Mouse (Mus musculus): ENCODE data around the gene Pi4ka. TPM values are rescaled to one million over a fixed set of nuclear protein-coding genes. Genes with fewer than 3 reads are reported as not detected.
A peak's percentile ranks its signal among the peaks of the same experiment; 100 is the strongest.

Pi4ka gene
- total RNA-seq, 2 experiments from 2014 or later: 20.2 to 24.3 TPM

- H3K4me3 ChIP-seq: no peak overlapping the region
- intact Hi-C loops (cut with DNase I): loop anchor here (5.0 kb wide), 1 partner anchor 43 kb away; no protein-coding TSS in a partner anchor
- TF ChIP-seq CTCF (IDR thresholded peaks at IDR 0.05): no peak
- H3K27ac ChIP-seq: no peak overlapping the region
- DNase-seq: no peak
Observed at GRCm38 (mm10) chr16:17255270-17255669, 150.8 kb downstream of the Pi4ka start.

GRCm38 (mm10) chr16:17254005-17254597 is 152.0 kb downstream of the Pi4ka start:
- intact Hi-C loops (cut with DNase I): no loop called here
- no peak overlapping the region for H3K27ac ChIP-seq
- no peak for TF ChIP-seq CTCF (IDR thresholded peaks at IDR 0.05)
- H3K4me3 ChIP-seq: no peak overlapping the region
- no peak for DNase-seq

GRCm38 (mm10) chr16:17252841-17253240 is 153.3 kb downstream of the Pi4ka start:
- no peak for TF ChIP-seq CTCF (IDR thresholded peaks at IDR 0.05)
- H3K27ac ChIP-seq: no peak overlapping the region
- intact Hi-C loops (cut with DNase I): no loop called here
- no peak for DNase-seq
- H3K4me3 ChIP-seq: no peak overlapping the region

GRCm38 (mm10) chr16:17252086-17252726 is 153.9 kb downstream of the Pi4ka start:
- no peak overlapping the region for H3K27ac ChIP-seq
- TF ChIP-seq CTCF (IDR thresholded peaks at IDR 0.05): no peak

GRCm38 (mm10) chr16:17251539-17251938 is 154.6 kb downstream of the Pi4ka start:
- Histone ChIP-seq H3K27ac (no peak overlapping the region), H3K4me3 (no peak overlapping the region)
- intact Hi-C loops (cut with DNase I): no loop called here
- peak; percentile 56 for DNase-seq
- no peak for TF ChIP-seq CTCF (IDR thresholded peaks at IDR 0.05)

More at GRCm38 (mm10) chr16:17252086-17252726, 153.9 kb downstream of the Pi4ka start:
- H3K4me3 ChIP-seq: no peak overlapping the region
- intact Hi-C loops (cut with DNase I): no loop called here
- no peak for DNase-seq

GRCm38 (mm10) chr16:17249135-17249534 is 157.0 kb downstream of the Pi4ka start:
- no peak overlapping the region for H3K4me3 ChIP-seq
- intact Hi-C loops (cut with DNase I): no loop called here
- no peak for TF ChIP-seq CTCF (IDR thresholded peaks at IDR 0.05)
- DNase-seq: no peak
- H3K27ac ChIP-seq: no peak overlapping the region

GRCm38 (mm10) chr16:17247727-17248126 is 158.4 kb downstream of the Pi4ka start:
- Histone ChIP-seq H3K4me3 (no peak overlapping the region), H3K27ac (no peak overlapping the region)
- no peak for DNase-seq
- TF ChIP-seq CTCF (IDR thresholded peaks at IDR 0.05): no peak
- intact Hi-C loops (cut with DNase I): no loop called here

GRCm38 (mm10) chr16:17244996-17245395 is 161.1 kb downstream of the Pi4ka start:
- no peak for DNase-seq
- Histone ChIP-seq H3K27ac (no peak overlapping the region), H3K4me3 (no peak overlapping the region)
- TF ChIP-seq CTCF (IDR thresholded peaks at IDR 0.05): no peak
- intact Hi-C loops (cut with DNase I): no loop called here

- no peak for DNase-seq
- no peak for TF ChIP-seq CTCF (IDR thresholded peaks at IDR 0.05)
- intact Hi-C loops (cut with DNase I): no loop called here
- Histone ChIP-seq H3K4me3 (no peak overlapping the region), H3K27ac (no peak overlapping the region)
Observed at GRCm38 (mm10) chr16:17243731-17244130, 162.4 kb downstream of the Pi4ka start.

GRCm38 (mm10) chr16:17239409-17239808 is 166.7 kb downstream of the Pi4ka start:
- intact Hi-C loops (cut with DNase I): no loop called here
- H3K27ac ChIP-seq: no peak overlapping the region
- TF ChIP-seq CTCF (IDR thresholded peaks at IDR 0.05): no peak
- H3K4me3 ChIP-seq: no peak overlapping the region
- no peak for DNase-seq

- intact Hi-C loops (cut with DNase I): no loop called here
- H3K27ac ChIP-seq: no peak overlapping the region
- no peak for TF ChIP-seq CTCF (IDR thresholded peaks at IDR 0.05)
Observed at GRCm38 (mm10) chr16:17237634-17238033, 168.5 kb downstream of the Pi4ka start.

GRCm38 (mm10) chr16:17234916-17235665 is 171.0 kb downstream of the Pi4ka start:
- peak overlapping the region; percentile 85 for H3K4me3 ChIP-seq
- no peak for DNase-seq
- no peak for TF ChIP-seq CTCF (IDR thresholded peaks at IDR 0.05)
- intact Hi-C loops (cut with DNase I): loop anchor here (1.0 kb wide), 1 partner anchor 41 kb away; the partner anchor contains the start of gene Tmem191c
- no peak overlapping the region for H3K27ac ChIP-seq

More at GRCm38 (mm10) chr16:17237634-17238033, 168.5 kb downstream of the Pi4ka start:
- H3K4me3 ChIP-seq: no peak overlapping the region
- DNase-seq: no peak

- Histone ChIP-seq H3K4me3 (peak overlapping the region; percentile 85), H3K27ac (peak overlapping the region; percentile 94; the same call in 1 of the 2 replicates)
- intact Hi-C loops (cut with DNase I): loop anchor here (1.0 kb wide), 1 partner anchor 42 kb away; the partner anchor contains the start of gene Tmem191c
- TF ChIP-seq CTCF (IDR thresholded peaks at IDR 0.05): no peak
- DNase-seq: no peak
Observed at GRCm38 (mm10) chr16:17234499-17234895, 171.6 kb downstream of the Pi4ka start.

Measured in gastrocnemius, adult 2 months (tissue).